Mouse (Mus musculus): Measurements from ENCODE around the gene Hdac9.

DNA sequence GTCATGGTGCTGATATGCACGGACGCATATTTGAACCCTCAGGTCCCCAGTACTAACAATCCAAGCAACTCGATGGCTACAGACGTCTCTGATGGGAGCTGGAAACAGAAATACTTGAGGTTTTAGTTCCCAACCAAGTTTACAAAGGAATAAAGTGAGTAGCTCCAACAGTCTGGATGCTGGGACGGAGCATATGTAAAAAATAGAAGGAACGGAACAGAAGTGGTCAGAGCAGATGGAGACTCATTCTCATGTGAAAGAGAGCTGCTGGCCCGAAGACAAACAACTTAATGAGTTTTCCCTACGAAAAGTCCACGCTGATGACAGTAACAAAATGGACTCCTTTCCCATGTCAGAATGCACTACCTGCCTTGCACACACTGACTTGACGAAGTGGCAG is 518.3 kb downstream of the Hdac9 start:
- TF ChIP-seq POLR2A (IDR thresholded peaks at IDR 0.05; ENCODE audit: borderline replicate concordance, extremely low read depth, insufficient read depth, insufficient read length, poor library complexity, severe bottlenecking) (no peak), CTCF (IDR thresholded peaks at IDR 0.05; ENCODE audit: borderline replicate concordance, extremely low read depth, insufficient read depth, insufficient read length) (no peak)

Data from brain, embryonic 14.5 days (tissue).